In genomic region chr12:113525901-113526300, GRCm38 (mm10) we compare ENCODE assay signal across 40 mouse cellular contexts. TPM values are rescaled to one million over a fixed set of nuclear protein-coding genes. Genes with fewer than 3 reads are reported as not detected.
"Had no signal": no experiment of that assay in that cellular context is flagged by ENCODE, and none has a peak within 500 bp of the region (broad histone marks: within the 10 kb centered on the region; RNA-seq: fewer than 3 reads in every experiment).

No protein-coding gene starts in this region.

- H3K9me3 ChIP-seq: embryonic facial prominence, embryonic 15.5 days had no signal

- H3K4me1 ChIP-seq: embryonic facial prominence, embryonic 10.5 days; embryonic facial prominence, embryonic 12.5 days; embryonic facial prominence, embryonic 13.5 days; embryonic facial prominence, embryonic 15.5 days; forebrain, embryonic 10.5 days; forebrain, embryonic 12.5 days; forebrain, embryonic 13.5 days; forebrain, embryonic 15.5 days had no signal

- H3K36me3 ChIP-seq: embryonic facial prominence, embryonic 10.5 days; embryonic facial prominence, embryonic 12.5 days; embryonic facial prominence, embryonic 13.5 days; embryonic facial prominence, embryonic 15.5 days; forebrain, embryonic 10.5 days; forebrain, embryonic 12.5 days; forebrain, embryonic 15.5 days had no signal

- DNase-seq: cerebellum, adult 8-10 months; cerebellum, adult 9-10 months; cerebellum, adult 9-11 months; cerebellum, postnatal 10 days; cerebellum, postnatal 14 days; cerebellum, postnatal 25 days; cerebellum, postnatal 36 days; embryo, embryonic 11 days; forebrain, postnatal 0 days; gastrocnemius, adult 2 months; gastrocnemius, postnatal 10 days; gastrocnemius, postnatal 14 days; gastrocnemius, postnatal 25 days; gastrocnemius, postnatal 36 days; heart, adult 11 months; heart, adult 18-20 months; heart, adult 2 months had no signal

- ATAC-seq: forebrain, embryonic 13.5 days; forebrain, embryonic 14.5 days; forebrain, embryonic 15.5 days; forebrain, embryonic 16.5 days; forebrain, postnatal 0 days had no signal

- H3K4me3 ChIP-seq: embryonic facial prominence, embryonic 10.5 days; embryonic facial prominence, embryonic 12.5 days; embryonic facial prominence, embryonic 13.5 days; embryonic facial prominence, embryonic 15.5 days; erythroblast, embryonic 14.5 days; forebrain, embryonic 10.5 days; forebrain, embryonic 12.5 days; forebrain, embryonic 13.5 days; forebrain, embryonic 15.5 days; gastrocnemius, adult 2 months; heart, adult 2 months had no signal

- H3K9ac ChIP-seq: embryonic facial prominence, embryonic 12.5 days; embryonic facial prominence, embryonic 13.5 days; embryonic facial prominence, embryonic 15.5 days; forebrain, embryonic 12.5 days; forebrain, embryonic 13.5 days; forebrain, embryonic 15.5 days; forebrain, postnatal 0 days had no signal

- H3K27me3 ChIP-seq: embryonic facial prominence, embryonic 12.5 days; embryonic facial prominence, embryonic 13.5 days; embryonic facial prominence, embryonic 15.5 days; forebrain, embryonic 12.5 days; forebrain, embryonic 13.5 days; forebrain, embryonic 15.5 days had no signal

- H3K27ac ChIP-seq: embryonic facial prominence, embryonic 10.5 days; embryonic facial prominence, embryonic 12.5 days; embryonic facial prominence, embryonic 13.5 days; embryonic facial prominence, embryonic 15.5 days; forebrain, embryonic 10.5 days; forebrain, embryonic 12.5 days; forebrain, embryonic 13.5 days; forebrain, embryonic 15.5 days; gastrocnemius, adult 2 months; heart, adult 2 months had no signal

RNA-seq across cellular contexts. Expression of gene Adam6a, which starts 17.8 kb away (rescaled TPM):
- total RNA-seq: common myeloid progenitor, adult 5-6 weeks; forebrain, postnatal 0 days; gastrocnemius, adult 18-20 months; gastrocnemius, adult 2 months; gastrocnemius, adult 8-10 months; gastrocnemius, postnatal 10 days; gastrocnemius, postnatal 14 days; gastrocnemius, postnatal 25 days; gastrocnemius, postnatal 36 days; gastrocnemius, postnatal 4 days; granulocyte monocyte progenitor cell, adult 5-6 weeks; heart, adult 18-20 months; heart, adult 2 months; heart, adult 8-10 months had no signal
- polyA plus RNA-seq: cortical plate, adult 2 months; embryonic facial prominence, embryonic 10.5 days; embryonic facial prominence, embryonic 11.5 days; embryonic facial prominence, embryonic 12.5 days; embryonic facial prominence, embryonic 13.5 days; embryonic facial prominence, embryonic 14.5 days; embryonic facial prominence, embryonic 15.5 days; erythroblast, embryonic 14.5 days; forebrain, embryonic 10.5 days; forebrain, embryonic 11.5 days; forebrain, embryonic 12.5 days; forebrain, embryonic 13.5 days; forebrain, embryonic 14.5 days; forebrain, embryonic 15.5 days; forebrain, embryonic 16.5 days; forebrain, postnatal 0 days; frontal cortex, adult 2 months; gonadal fat pad, adult 2 months; heart, adult 2 months had no signal

RNA-seq across cellular contexts. Expression of gene Adam6b, which starts 36.6 kb away (rescaled TPM):
- total RNA-seq: common myeloid progenitor, adult 5-6 weeks; forebrain, postnatal 0 days; gastrocnemius, adult 18-20 months; gastrocnemius, adult 2 months; gastrocnemius, adult 8-10 months; gastrocnemius, postnatal 10 days; gastrocnemius, postnatal 14 days; gastrocnemius, postnatal 25 days; gastrocnemius, postnatal 36 days; gastrocnemius, postnatal 4 days; granulocyte monocyte progenitor cell, adult 5-6 weeks; heart, adult 18-20 months; heart, adult 2 months; heart, adult 8-10 months had no signal
- polyA plus RNA-seq: cortical plate, adult 2 months; embryonic facial prominence, embryonic 10.5 days; embryonic facial prominence, embryonic 11.5 days; embryonic facial prominence, embryonic 12.5 days; embryonic facial prominence, embryonic 13.5 days; embryonic facial prominence, embryonic 14.5 days; embryonic facial prominence, embryonic 15.5 days; erythroblast, embryonic 14.5 days; forebrain, embryonic 10.5 days; forebrain, embryonic 11.5 days; forebrain, embryonic 12.5 days; forebrain, embryonic 13.5 days; forebrain, embryonic 14.5 days; forebrain, embryonic 15.5 days; forebrain, embryonic 16.5 days; forebrain, postnatal 0 days; frontal cortex, adult 2 months; heart, adult 2 months had no signal
